Mouse (Mus musculus): ENCODE measurements around the gene Vmn1r222. TPM values are rescaled to one million over a fixed set of nuclear protein-coding genes. Genes with fewer than 3 reads are reported as not detected.
"Not testable (repeated sequence)": the region's sequence is repeated elsewhere in the genome, so short reads cannot be mapped to it uniquely, and the experiment has no call there.

The Vmn1r222 gene
- polyA plus RNA-seq (2017; shearing (Covaris generic)): not detected

GRCm38 (mm10) chr13:23235847-23236246 is at the start of gene Vmn1r222:
TSS of gene Vmn1r222 (minus strand) at chr13:23235947.
- ATAC-seq: not testable (repeated sequence)

- no peak for ATAC-seq
These were observed 49.6 kb upstream of the Vmn1r222 start for GRCm38 (mm10) chr13:23285191-23285920.

- ATAC-seq: no peak
These were observed 44.2 kb upstream of the Vmn1r222 start for GRCm38 (mm10) chr13:23279992-23280391.

GRCm38 (mm10) chr13:23279576-23279975 is 43.8 kb upstream of the Vmn1r222 start:
- ATAC-seq: no peak

- ATAC-seq: no peak
These were observed 34.8 kb upstream of the Vmn1r222 start for GRCm38 (mm10) chr13:23270321-23271101.

- ATAC-seq: no peak
These were observed 33.9 kb upstream of the Vmn1r222 start for GRCm38 (mm10) chr13:23269681-23270080.

- not testable (repeated sequence) for ATAC-seq
These were observed 33.4 kb upstream of the Vmn1r222 start for GRCm38 (mm10) chr13:23269127-23269526.

- not testable (repeated sequence) for ATAC-seq
These were observed 32.9 kb upstream of the Vmn1r222 start for GRCm38 (mm10) chr13:23268606-23269005.

- ATAC-seq: no peak
These were observed 22.9 kb upstream of the Vmn1r222 start for GRCm38 (mm10) chr13:23258546-23259048.

GRCm38 (mm10) chr13:23246834-23247233 is 11.1 kb upstream of the Vmn1r222 start, which contains the start of gene Vmn1r223:
TSS of gene Vmn1r223 (plus strand) at chr13:23247134.
- not testable (repeated sequence) for ATAC-seq

GRCm38 (mm10) chr13:23213827-23214226 is 21.9 kb downstream of the Vmn1r222 start, which contains the start of gene Vmn1r221:
TSS of gene Vmn1r221 (plus strand) at chr13:23214127.
- ATAC-seq: not testable (repeated sequence)

- ATAC-seq: not testable (repeated sequence)
These were observed 31.9 kb downstream of the Vmn1r222 start for GRCm38 (mm10) chr13:23203885-23204284.

- no peak for ATAC-seq
These were observed 47.9 kb downstream of the Vmn1r222 start, which contains the start of gene Vmn1r220 for GRCm38 (mm10) chr13:23187875-23188274. TSS of gene Vmn1r220 (minus strand) at chr13:23187975.

Other genes with a start within 250 kb of the Vmn1r222 start
- not detected for gene Vmn1r213, start 228.3 kb downstream of the Vmn1r222 start, polyA plus RNA-seq (2017; shearing (Covaris generic))
- under 1 TPM in 1 of 2 experiments, not detected in 1; 0.45 TPM for gene Vmn1r214, start 205.5 kb downstream of the Vmn1r222 start, polyA plus RNA-seq (2017; shearing (Covaris generic))
- gene Vmn1r215, start 167.9 kb downstream of the Vmn1r222 start, polyA plus RNA-seq (2017; shearing (Covaris generic)): not detected
- not detected for gene Vmn1r217, start 117.7 kb downstream of the Vmn1r222 start, polyA plus RNA-seq (2017; shearing (Covaris generic))
- not detected for gene Vmn1r218, start 102.8 kb downstream of the Vmn1r222 start, polyA plus RNA-seq (2017; shearing (Covaris generic))
- not detected for gene Vmn1r219, start 76.6 kb downstream of the Vmn1r222 start, polyA plus RNA-seq (2017; shearing (Covaris generic))
- not detected for gene Vmn1r220, start 48.0 kb downstream of the Vmn1r222 start, polyA plus RNA-seq (2017; shearing (Covaris generic))
- gene Vmn1r221, start 21.8 kb downstream of the Vmn1r222 start, polyA plus RNA-seq (2017; shearing (Covaris generic)): not detected
- gene Vmn1r223, start 11.2 kb upstream of the Vmn1r222 start, polyA plus RNA-seq (2017; shearing (Covaris generic)): not detected
- 10 to 100 TPM; 29.2 to 34.1 TPM for gene Zfp322a, start 133.3 kb upstream of the Vmn1r222 start, polyA plus RNA-seq (2017; shearing (Covaris generic))
- 10 to 100 TPM; 10.4 to 11.1 TPM for gene Abt1, start 187.9 kb upstream of the Vmn1r222 start, polyA plus RNA-seq (2017; shearing (Covaris generic))
- gene Btn1a1, start 230.0 kb upstream of the Vmn1r222 start, polyA plus RNA-seq (2017; shearing (Covaris generic)): not detected

Data from activated CD4-positive, CD25-positive, alpha-beta regulatory T cell, adult 4 months (primary cell).